Mouse (Mus musculus): Measurements from ENCODE around the gene Gm10181. TPM values are rescaled to one million over a fixed set of nuclear protein-coding genes. Genes with fewer than 3 reads are reported as not detected.

The Gm10181 gene
- polyA plus RNA-seq (2016; fragmentation: Nextera tagmentation; extraction: Ambion mirVana), result not detected in 2 replicates

- no peak within 1 kb of the TSS for H3K27ac ChIP-seq
- no peaks in the 10 kb centered on the region for H3K27me3 ChIP-seq (ENCODE audit: low read depth, poor library complexity, severe bottlenecking)
- no peak within 1 kb of the TSS for H3K4me3 ChIP-seq
- no peaks in the 10 kb centered on the region for H3K36me3 ChIP-seq
- DNase-seq (ENCODE audit: low spot score), result no peak
- 90% methylated on average over 2 of the region's 2 CpGs for WGBS
- no peaks in the 10 kb centered on the region for H3K9me3 ChIP-seq (replicated peaks)
- peaks cover 7% of the 10 kb centered on the region; the same call in 1 of the 2 replicates for H3K4me1 ChIP-seq
Observed at GRCm38 (mm10) chr9:25089122-25089521, at the start of gene Gm10181. TSS of gene Gm10181 (plus strand) at chr9:25089422.

- Histone ChIP-seq H3K4me1 (no peaks in the 10 kb centered on the region; the same call in 1 of the 2 replicates), H3K36me3 (no peaks in the 10 kb centered on the region), H3K27me3 (ENCODE audit: low read depth, poor library complexity, severe bottlenecking) (no peaks in the 10 kb centered on the region), H3K9me3 (replicated peaks) (no peaks in the 10 kb centered on the region), H3K27ac (no peak overlapping the region), H3K4me3 (no peak overlapping the region)
- DNase-seq (ENCODE audit: low spot score), result peak; percentile 44
- 28% methylated on average over 6 of the region's 6 CpGs for WGBS
Observed at GRCm38 (mm10) chr9:25041665-25042064, 47.6 kb upstream of the Gm10181 start.

- Histone ChIP-seq H3K4me1 (no peaks in the 10 kb centered on the region; the same call in 1 of the 2 replicates), H3K36me3 (no peaks in the 10 kb centered on the region), H3K9me3 (replicated peaks) (no peaks in the 10 kb centered on the region), H3K27ac (no peak overlapping the region), H3K4me3 (no peak overlapping the region), H3K27me3 (ENCODE audit: low read depth, poor library complexity, severe bottlenecking) (no peaks in the 10 kb centered on the region)
- 60% methylated on average over 15 of the region's 15 CpGs for WGBS
- no peak for DNase-seq (ENCODE audit: low spot score)
Observed at GRCm38 (mm10) chr9:25042162-25043111, 46.8 kb upstream of the Gm10181 start.

GRCm38 (mm10) chr9:25044325-25044724, 44.9 kb upstream of the Gm10181 start:
- no peaks in the 10 kb centered on the region for H3K36me3 ChIP-seq
- DNase-seq (ENCODE audit: low spot score), result no peak
- H3K27me3 ChIP-seq (ENCODE audit: low read depth, poor library complexity, severe bottlenecking), result no peaks in the 10 kb centered on the region
- WGBS, result 89% methylated on average over 3 of the region's 3 CpGs
- H3K4me3 ChIP-seq, result no peak overlapping the region
- H3K27ac ChIP-seq, result no peak overlapping the region
- H3K4me1 ChIP-seq, result peaks cover 5% of the 10 kb centered on the region
- no peaks in the 10 kb centered on the region for H3K9me3 ChIP-seq (replicated peaks)

GRCm38 (mm10) chr9:25048289-25048688, 40.9 kb upstream of the Gm10181 start:
- peaks cover 5% of the 10 kb centered on the region for H3K4me1 ChIP-seq
- H3K4me3 ChIP-seq, result no peak overlapping the region
- no peaks in the 10 kb centered on the region for H3K27me3 ChIP-seq (ENCODE audit: low read depth, poor library complexity, severe bottlenecking)
- no peaks in the 10 kb centered on the region for H3K36me3 ChIP-seq
- H3K27ac ChIP-seq, result no peak overlapping the region
- no peak for DNase-seq (ENCODE audit: low spot score)
- 56% methylated on average over 2 of the region's 2 CpGs for WGBS
- no peaks in the 10 kb centered on the region for H3K9me3 ChIP-seq (replicated peaks)

GRCm38 (mm10) chr9:25048940-25049339, 40.3 kb upstream of the Gm10181 start:
- Histone ChIP-seq H3K27ac (no peak overlapping the region), H3K27me3 (ENCODE audit: low read depth, poor library complexity, severe bottlenecking) (no peaks in the 10 kb centered on the region), H3K36me3 (no peaks in the 10 kb centered on the region), H3K4me1 (peaks cover 5% of the 10 kb centered on the region), H3K4me3 (no peak overlapping the region), H3K9me3 (replicated peaks) (no peaks in the 10 kb centered on the region)
- DNase-seq (ENCODE audit: low spot score), result no peak
- WGBS, result 70% methylated on average over 2 of the region's 2 CpGs

GRCm38 (mm10) chr9:25051901-25052300, 37.3 kb upstream of the Gm10181 start:
- H3K9me3 ChIP-seq (replicated peaks), result no peaks in the 10 kb centered on the region
- 73% methylated on average over 4 of the region's 4 CpGs for WGBS
- no peak for DNase-seq (ENCODE audit: low spot score)
- no peaks in the 10 kb centered on the region for H3K27me3 ChIP-seq (ENCODE audit: low read depth, poor library complexity, severe bottlenecking)
- H3K4me3 ChIP-seq, result no peak overlapping the region
- H3K4me1 ChIP-seq, result peaks cover 5% of the 10 kb centered on the region
- H3K27ac ChIP-seq, result no peak overlapping the region
- H3K36me3 ChIP-seq, result no peaks in the 10 kb centered on the region

- DNase-seq (ENCODE audit: low spot score), result no peak
- H3K27me3 ChIP-seq (ENCODE audit: low read depth, poor library complexity, severe bottlenecking), result no peaks in the 10 kb centered on the region
- H3K4me3 ChIP-seq, result no peak overlapping the region
- 0 out of 2 replicates have a peak, but pooled peaks cover 6% of the 10 kb centered on the region for H3K4me1 ChIP-seq
- no peaks in the 10 kb centered on the region for H3K9me3 ChIP-seq (replicated peaks)
- no peaks in the 10 kb centered on the region for H3K36me3 ChIP-seq
- no peak overlapping the region for H3K27ac ChIP-seq
Observed at GRCm38 (mm10) chr9:25055650-25056376, 33.4 kb upstream of the Gm10181 start.

GRCm38 (mm10) chr9:25058726-25059125, 30.5 kb upstream of the Gm10181 start:
- DNase-seq (ENCODE audit: low spot score), result no peak
- 57% methylated on average over 2 of the region's 3 CpGs for WGBS

GRCm38 (mm10) chr9:25072666-25073065, 16.6 kb upstream of the Gm10181 start:
- Histone ChIP-seq H3K27ac (no peak overlapping the region), H3K9me3 (replicated peaks) (no peaks in the 10 kb centered on the region), H3K4me3 (no peak overlapping the region), H3K36me3 (no peaks in the 10 kb centered on the region), H3K4me1 (no peaks in the 10 kb centered on the region), H3K27me3 (ENCODE audit: low read depth, poor library complexity, severe bottlenecking) (no peaks in the 10 kb centered on the region)
- no peak for DNase-seq (ENCODE audit: low spot score)
- 81% methylated on average over 1 of the region's 1 CpGs for WGBS

More at GRCm38 (mm10) chr9:25058726-25059125, 30.5 kb upstream of the Gm10181 start:
- no peaks in the 10 kb centered on the region for H3K36me3 ChIP-seq
- H3K9me3 ChIP-seq (replicated peaks), result no peaks in the 10 kb centered on the region
- no peak overlapping the region for H3K27ac ChIP-seq
- 0 out of 2 replicates have a peak, but pooled peaks cover 6% of the 10 kb centered on the region for H3K4me1 ChIP-seq
- H3K4me3 ChIP-seq, result no peak overlapping the region
- H3K27me3 ChIP-seq (ENCODE audit: low read depth, poor library complexity, severe bottlenecking), result no peaks in the 10 kb centered on the region

GRCm38 (mm10) chr9:25075977-25076376, 13.2 kb upstream of the Gm10181 start:
- H3K4me1 ChIP-seq, result no peaks in the 10 kb centered on the region
- no peaks in the 10 kb centered on the region for H3K27me3 ChIP-seq (ENCODE audit: low read depth, poor library complexity, severe bottlenecking)
- H3K9me3 ChIP-seq (replicated peaks), result no peaks in the 10 kb centered on the region
- DNase-seq (ENCODE audit: low spot score), result no peak
- H3K36me3 ChIP-seq, result no peaks in the 10 kb centered on the region
- whole genome bisulfite sequencing, result 76% methylated on average over 3 of the region's 3 CpGs
- no peak overlapping the region for H3K4me3 ChIP-seq
- no peak overlapping the region for H3K27ac ChIP-seq

GRCm38 (mm10) chr9:25076505-25076904, 12.7 kb upstream of the Gm10181 start:
- H3K4me3 ChIP-seq, result no peak overlapping the region
- no peaks in the 10 kb centered on the region for H3K36me3 ChIP-seq
- no peaks in the 10 kb centered on the region for H3K4me1 ChIP-seq
- H3K27ac ChIP-seq, result no peak overlapping the region
- no peaks in the 10 kb centered on the region for H3K27me3 ChIP-seq (ENCODE audit: low read depth, poor library complexity, severe bottlenecking)
- WGBS, result 87% methylated on average over 1 of the region's 1 CpGs
- DNase-seq (ENCODE audit: low spot score), result no peak
- no peaks in the 10 kb centered on the region for H3K9me3 ChIP-seq (replicated peaks)

GRCm38 (mm10) chr9:25090853-25091252, 1.6 kb downstream of the Gm10181 start:
- Histone ChIP-seq H3K4me1 (peaks cover 7% of the 10 kb centered on the region; the same call in 1 of the 2 replicates), H3K36me3 (no peaks in the 10 kb centered on the region), H3K27me3 (ENCODE audit: low read depth, poor library complexity, severe bottlenecking) (no peaks in the 10 kb centered on the region), H3K9me3 (replicated peaks) (no peaks in the 10 kb centered on the region), H3K27ac (no peak overlapping the region), H3K4me3 (no peak overlapping the region)
- no peak for DNase-seq (ENCODE audit: low spot score)
- 56% methylated on average over 1 of the region's 1 CpGs for WGBS

All from limb, embryonic 10.5 days (tissue).